Mouse (Mus musculus) urinary bladder, postnatal 14 days (tissue): ENCODE measurements at regions not wholly inside any gene's neighbourhood (a gene's known extent, or its start where the extent isn't known, plus 50 kb on each side); places are given as distances from the start of the nearest gene placed in this dataset.

Source experiments
- DNase-seq: peaks from one replicate; pipeline ENCODE4 v3.0.0; 2021; ENCODE audit warnings: low spot score

- DNase-seq, result peak; percentile 58
These were observed 118.3 kb downstream of the S1pr1 start for GRCm38 (mm10) chr3:115596523-115596922.

GRCm38 (mm10) chr3:115590716-115591115, 124.2 kb downstream of the S1pr1 start:
- no peak for DNase-seq

GRCm38 (mm10) chr3:115588585-115588984, 126.3 kb downstream of the S1pr1 start:
- no peak for DNase-seq

- no peak for DNase-seq
These were observed 134.5 kb downstream of the S1pr1 start for GRCm38 (mm10) chr3:115580131-115580932.

DNA sequence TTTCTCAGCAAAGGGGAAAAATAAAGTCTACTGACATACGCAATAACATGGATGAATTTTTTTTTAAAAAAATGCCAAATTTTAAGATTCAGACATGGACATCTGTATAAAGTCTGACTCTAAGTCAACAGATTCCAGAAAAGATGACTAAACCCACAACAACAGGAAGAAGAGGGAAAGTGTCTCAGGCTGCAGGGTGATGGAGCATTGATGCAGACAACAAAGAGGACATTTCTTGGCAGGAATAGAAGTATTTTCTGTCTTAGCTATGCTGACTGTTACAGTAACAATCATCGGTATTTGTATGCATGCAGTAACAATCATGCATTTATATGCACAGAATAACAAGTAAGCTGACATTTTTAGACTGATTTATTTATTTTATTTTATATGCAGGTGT, 139.5 kb downstream of the S1pr1 start:
- DNase-seq, result no peak

- DNase-seq, result no peak
These were observed 152.1 kb downstream of the S1pr1 start for GRCm38 (mm10) chr3:115562735-115563134.

DNA sequence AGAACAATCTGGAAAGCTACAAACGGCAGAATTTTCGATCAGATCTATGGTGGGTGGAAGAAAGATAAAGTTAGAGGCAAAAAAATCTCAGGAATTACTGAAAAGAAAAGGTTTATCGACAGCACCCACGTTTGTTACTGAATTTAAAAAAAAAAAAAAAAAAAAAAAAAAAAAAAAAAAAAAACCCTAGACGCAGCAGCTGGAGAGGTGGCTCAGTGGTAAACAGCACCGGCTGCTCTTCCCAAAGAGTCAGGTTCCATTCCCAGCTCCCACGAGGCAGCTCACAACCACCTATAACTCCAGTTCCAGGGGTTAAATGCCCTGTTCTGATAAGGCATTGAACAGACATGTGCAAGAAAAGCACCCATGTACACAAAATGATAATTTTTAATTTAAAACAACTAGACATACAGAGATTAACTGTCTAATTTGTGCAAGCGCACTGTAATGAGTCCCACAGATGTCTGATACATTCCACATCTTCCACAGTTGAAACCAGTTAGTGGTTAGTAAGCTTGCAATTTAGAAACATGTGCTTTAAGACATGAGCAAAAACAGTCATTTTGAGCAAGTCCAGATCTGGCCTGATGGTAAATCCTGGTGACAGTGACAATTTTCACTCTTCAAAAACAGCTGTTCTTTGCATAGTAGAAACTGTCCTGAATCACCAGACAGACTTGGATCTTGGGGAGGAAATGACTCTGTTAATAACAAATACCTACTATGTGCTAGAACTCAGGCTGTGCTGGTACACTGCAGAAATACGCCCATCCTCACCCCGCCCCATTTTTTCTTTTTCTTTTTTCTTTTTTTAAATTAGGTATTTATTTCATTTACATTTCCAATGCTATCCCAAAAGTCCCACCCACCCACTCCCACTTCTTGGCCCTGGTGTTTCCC, 159.8 kb downstream of the S1pr1 start:
- no peak for DNase-seq

GRCm38 (mm10) chr3:115553848-115554515, 160.9 kb downstream of the S1pr1 start:
- DNase-seq, result no peak

DNA sequence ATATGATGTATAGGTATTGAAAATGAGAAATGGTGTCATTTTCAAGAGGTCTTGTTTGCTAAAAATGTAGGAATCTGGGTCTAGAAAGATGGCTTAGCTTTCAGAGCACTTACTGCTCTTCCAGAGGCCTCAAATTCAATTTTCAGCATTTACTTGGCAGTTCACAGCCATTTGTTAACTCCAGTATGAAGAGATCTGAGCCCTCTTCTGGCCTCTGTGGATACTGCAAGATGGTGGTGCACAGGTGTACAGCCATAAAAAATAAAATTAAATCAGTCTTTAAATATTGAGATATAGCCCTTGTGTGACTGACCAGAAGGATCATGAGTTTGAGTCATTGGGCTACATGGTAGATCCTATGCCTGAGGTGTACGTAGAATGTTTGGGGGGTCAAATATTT, 173.1 kb downstream of the S1pr1 start:
- DNase-seq, result no peak

GRCm38 (mm10) chr3:115538355-115538754, 176.5 kb downstream of the S1pr1 start:
- no peak for DNase-seq

DNA sequence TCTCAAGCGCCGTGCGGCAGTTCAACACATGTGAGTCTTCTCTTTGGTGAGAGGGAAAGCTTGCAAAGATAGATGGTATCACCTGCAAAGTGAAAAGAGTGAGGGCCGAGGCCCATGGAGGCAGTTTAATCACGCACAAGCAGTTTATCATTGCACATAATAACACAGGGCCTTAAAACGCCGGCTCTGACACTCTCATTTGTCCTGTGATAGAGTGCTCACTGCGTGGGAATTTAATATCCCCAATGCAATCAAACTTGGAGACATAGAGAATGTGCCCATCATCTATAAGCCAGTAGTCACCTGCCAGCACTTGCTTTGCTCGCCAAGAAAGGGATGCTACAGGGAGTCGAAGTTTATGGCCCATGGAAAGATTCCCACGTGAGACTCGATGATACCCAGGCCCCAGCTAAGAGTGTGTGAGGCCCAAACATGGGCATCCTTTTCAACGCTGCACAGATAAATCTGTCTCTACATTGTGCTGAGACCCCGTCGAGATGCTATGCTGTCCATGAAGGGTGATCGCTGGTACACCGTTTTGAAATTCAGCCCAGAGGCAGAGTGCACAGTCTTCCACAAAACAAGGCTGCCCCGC, 182.6 kb downstream of the S1pr1 start:
- no peak for DNase-seq

DNA sequence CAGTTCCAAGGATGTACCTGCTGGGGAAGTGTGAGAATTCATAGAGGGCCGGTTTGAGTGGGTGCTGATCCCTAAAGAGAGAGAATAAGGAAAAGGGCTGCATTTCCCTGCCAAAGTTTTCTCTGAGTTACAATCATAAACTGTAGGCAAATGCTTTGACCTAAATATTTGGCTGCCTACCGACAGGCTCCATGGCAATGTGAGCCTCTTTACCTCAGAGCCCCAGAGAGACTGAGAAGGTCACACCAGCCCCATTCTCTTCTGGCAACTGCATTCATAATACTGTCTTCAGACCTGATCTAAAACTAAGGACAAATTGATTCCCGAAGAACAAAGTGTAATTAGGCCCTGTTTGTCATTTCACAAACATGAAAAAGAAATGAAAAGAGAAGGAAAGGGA, 184.4 kb downstream of the S1pr1 start:
- DNase-seq, result no peak

GRCm38 (mm10) chr3:115529918-115530317, 185.0 kb downstream of the S1pr1 start:
- no peak for DNase-seq

- no peak for DNase-seq
These were observed 191.4 kb downstream of the S1pr1 start for GRCm38 (mm10) chr3:115523515-115523914.

GRCm38 (mm10) chr3:115515645-115516044, 199.2 kb downstream of the S1pr1 start:
- DNase-seq, result no peak

- DNase-seq, result no peak
These were observed 205.2 kb downstream of the S1pr1 start for GRCm38 (mm10) chr3:115509658-115510057.

DNA sequence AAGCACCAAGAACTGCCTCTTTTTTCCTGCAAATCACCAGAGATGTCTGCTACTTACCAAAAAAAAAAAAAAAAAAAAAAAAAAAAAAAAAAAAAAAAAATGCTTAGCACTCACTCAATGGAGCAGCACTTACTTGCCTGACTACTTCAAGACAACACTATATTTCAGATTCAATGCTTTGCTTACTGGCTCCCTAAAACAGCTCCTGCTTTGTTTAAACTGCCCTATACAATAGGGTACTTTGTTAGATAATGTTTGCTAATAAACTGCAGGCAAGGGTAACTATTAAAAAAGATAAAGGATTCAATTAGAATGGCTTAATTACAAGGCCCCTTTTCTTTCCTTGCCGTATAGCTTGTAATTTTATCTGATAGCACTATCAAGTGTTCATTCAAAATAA, 217.5 kb downstream of the S1pr1 start:
- no peak for DNase-seq

- no peak for DNase-seq
These were observed 218.8 kb downstream of the S1pr1 start for GRCm38 (mm10) chr3:115496110-115496509.

GRCm38 (mm10) chr3:115495692-115496091, 219.2 kb downstream of the S1pr1 start:
- no peak for DNase-seq

GRCm38 (mm10) chr3:115468980-115469379, 245.9 kb downstream of the S1pr1 start:
- DNase-seq, result no peak

- no peak for DNase-seq
These were observed 247.0 kb downstream of the S1pr1 start for GRCm38 (mm10) chr3:115467850-115468249.

- no peak for DNase-seq
These were observed 252.2 kb downstream of the S1pr1 start for GRCm38 (mm10) chr3:115462623-115463022.
